Mouse (Mus musculus): ENCODE data around the gene Fndc3b. TPM values are rescaled to one million over a fixed set of nuclear protein-coding genes. Genes with fewer than 3 reads are reported as not detected.
A peak's percentile ranks its signal among the peaks of the same experiment; 100 is the strongest.

Fndc3b gene
- polyA plus RNA-seq, 1 experiment: 5.0 TPM

DNA sequence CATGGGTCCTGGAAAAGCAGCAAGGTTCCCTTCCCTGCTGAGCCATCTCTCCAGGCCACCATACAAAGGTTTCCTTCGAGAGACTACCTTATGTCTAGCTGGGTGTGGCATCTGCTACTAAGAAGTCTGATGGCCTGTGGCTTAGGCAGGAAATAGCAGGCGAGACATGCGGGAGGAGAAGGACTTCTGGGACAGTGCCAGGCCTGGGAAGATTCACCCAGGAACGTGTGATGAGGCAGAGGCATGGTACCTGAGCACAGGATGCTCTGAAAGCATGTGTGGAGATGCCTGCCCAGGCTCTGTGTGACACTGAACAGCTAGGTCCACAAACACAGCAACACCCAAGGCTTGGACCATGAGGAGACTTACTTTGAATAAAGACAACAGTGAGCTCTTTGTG lies 98.1 kb downstream of the Fndc3b start:
- H3K36me3 ChIP-seq (ENCODE audit: control insufficient read depth, insufficient read depth, low read length): no peaks in the 10 kb centered on the region
- no peak overlapping the region for H3K27ac ChIP-seq (ENCODE audit: control insufficient read depth, insufficient read depth, low read depth, low read length)
- H3K4me3 ChIP-seq (ENCODE audit: control insufficient read depth, low read depth, low read length): no peak overlapping the region
- TF ChIP-seq POLR2A (IDR thresholded peaks at IDR 0.05; ENCODE audit: control insufficient read depth, low read depth, low read length) (no peak), CTCF (IDR thresholded peaks at IDR 0.05; ENCODE audit: control insufficient read depth, insufficient read depth, insufficient replicate concordance, low read depth, low read length) (no peak)
- H3K27me3 ChIP-seq (ENCODE audit: control insufficient read depth, insufficient read depth, low read length): no peaks in the 10 kb centered on the region
- H3K4me1 ChIP-seq (ENCODE audit: control insufficient read depth, insufficient read depth, low read length): no peaks in the 10 kb centered on the region; the same call in 1 of the 2 replicates

DNA sequence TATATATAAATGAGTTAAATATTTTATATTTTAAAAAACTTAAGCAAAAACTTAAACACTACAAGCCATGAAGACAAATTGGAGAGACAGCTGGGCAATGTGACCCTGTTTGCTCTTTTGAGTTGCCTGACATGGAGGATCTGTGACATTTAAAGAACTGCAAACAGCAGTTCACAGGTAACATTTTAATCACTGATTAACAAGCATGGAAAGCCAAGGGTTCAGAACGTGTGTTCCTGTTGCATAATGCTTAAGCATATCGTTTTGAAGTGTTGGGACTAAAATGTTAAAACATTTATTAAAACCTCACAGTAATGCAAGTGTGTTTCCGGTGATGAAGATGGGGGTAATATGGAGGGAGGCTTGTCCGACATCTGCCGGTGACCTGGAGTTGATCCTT lies 99.1 kb downstream of the Fndc3b start:
- Histone ChIP-seq H3K27ac (ENCODE audit: control insufficient read depth, insufficient read depth, low read depth, low read length) (no peak overlapping the region), H3K27me3 (ENCODE audit: control insufficient read depth, insufficient read depth, low read length) (no peaks in the 10 kb centered on the region), H3K4me1 (ENCODE audit: control insufficient read depth, insufficient read depth, low read length) (0 out of 2 replicates have a peak, but pooled peaks cover 2% of the 10 kb centered on the region), H3K36me3 (ENCODE audit: control insufficient read depth, insufficient read depth, low read length) (no peaks in the 10 kb centered on the region), H3K4me3 (ENCODE audit: control insufficient read depth, low read depth, low read length) (no peak overlapping the region)
- TF ChIP-seq POLR2A (IDR thresholded peaks at IDR 0.05; ENCODE audit: control insufficient read depth, low read depth, low read length) (no peak), CTCF (IDR thresholded peaks at IDR 0.05; ENCODE audit: control insufficient read depth, insufficient read depth, insufficient replicate concordance, low read depth, low read length) (no peak)

DNA sequence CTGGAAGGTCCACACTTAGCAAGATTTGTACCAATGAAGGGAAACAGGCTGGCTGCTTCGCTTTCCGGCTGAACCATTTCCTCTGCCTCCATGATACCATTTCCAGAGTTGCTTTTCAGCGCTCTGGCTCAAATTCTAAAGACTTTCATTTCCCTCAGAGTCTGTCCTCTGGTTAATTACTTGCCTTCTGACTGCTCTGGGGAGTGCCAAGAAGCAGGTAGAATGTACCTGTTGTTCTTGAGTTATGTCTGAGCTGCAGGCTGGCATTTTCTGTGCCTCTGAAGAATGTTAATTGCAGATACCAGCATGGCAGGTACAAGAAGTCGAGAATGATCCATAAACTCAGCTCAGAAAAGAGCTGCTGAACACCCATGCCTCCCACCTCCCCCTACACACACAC lies 100.6 kb downstream of the Fndc3b start:
- H3K4me3 ChIP-seq (ENCODE audit: control insufficient read depth, low read depth, low read length): no peak overlapping the region
- no peak overlapping the region for H3K27ac ChIP-seq (ENCODE audit: control insufficient read depth, insufficient read depth, low read depth, low read length)
- no peaks in the 10 kb centered on the region for H3K36me3 ChIP-seq (ENCODE audit: control insufficient read depth, insufficient read depth, low read length)
- no peaks in the 10 kb centered on the region for H3K27me3 ChIP-seq (ENCODE audit: control insufficient read depth, insufficient read depth, low read length)
- peaks cover 5% of the 10 kb centered on the region; the same call in 1 of the 2 replicates for H3K4me1 ChIP-seq (ENCODE audit: control insufficient read depth, insufficient read depth, low read length)
- TF ChIP-seq CTCF (IDR thresholded peaks at IDR 0.05; ENCODE audit: control insufficient read depth, insufficient read depth, insufficient replicate concordance, low read depth, low read length) (no peak), POLR2A (IDR thresholded peaks at IDR 0.05; ENCODE audit: control insufficient read depth, low read depth, low read length) (no peak)

DNA sequence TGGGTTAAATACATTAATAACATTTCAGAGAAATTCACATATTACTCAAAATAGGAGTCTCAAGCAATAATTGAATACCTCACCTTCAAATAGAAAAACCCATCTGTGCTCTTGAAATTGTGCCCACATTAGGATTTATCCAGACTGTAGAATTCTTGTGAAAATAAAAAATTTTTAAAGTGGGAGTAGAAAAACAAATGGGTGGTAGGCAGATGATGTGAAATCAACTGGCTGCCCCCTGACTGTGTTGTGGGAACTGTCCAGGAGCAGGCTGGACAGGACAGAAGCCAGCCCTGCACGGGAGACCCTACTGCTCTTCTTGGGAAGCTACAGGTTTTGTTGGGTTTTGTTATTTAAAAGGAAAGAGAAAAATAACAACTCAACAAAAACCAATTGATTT lies 101.0 kb downstream of the Fndc3b start:
- Histone ChIP-seq H3K4me1 (ENCODE audit: control insufficient read depth, insufficient read depth, low read length) (peaks cover 5% of the 10 kb centered on the region; the same call in 1 of the 2 replicates), H3K4me3 (ENCODE audit: control insufficient read depth, low read depth, low read length) (no peak overlapping the region), H3K36me3 (ENCODE audit: control insufficient read depth, insufficient read depth, low read length) (no peaks in the 10 kb centered on the region), H3K27me3 (ENCODE audit: control insufficient read depth, insufficient read depth, low read length) (no peaks in the 10 kb centered on the region), H3K27ac (ENCODE audit: control insufficient read depth, insufficient read depth, low read depth, low read length) (no peak overlapping the region)
- TF ChIP-seq POLR2A (IDR thresholded peaks at IDR 0.05; ENCODE audit: control insufficient read depth, low read depth, low read length): no peak
- TF ChIP-seq CTCF (IDR thresholded peaks at IDR 0.05; ENCODE audit: control insufficient read depth, insufficient read depth, insufficient replicate concordance, low read depth, low read length): no peak

DNA sequence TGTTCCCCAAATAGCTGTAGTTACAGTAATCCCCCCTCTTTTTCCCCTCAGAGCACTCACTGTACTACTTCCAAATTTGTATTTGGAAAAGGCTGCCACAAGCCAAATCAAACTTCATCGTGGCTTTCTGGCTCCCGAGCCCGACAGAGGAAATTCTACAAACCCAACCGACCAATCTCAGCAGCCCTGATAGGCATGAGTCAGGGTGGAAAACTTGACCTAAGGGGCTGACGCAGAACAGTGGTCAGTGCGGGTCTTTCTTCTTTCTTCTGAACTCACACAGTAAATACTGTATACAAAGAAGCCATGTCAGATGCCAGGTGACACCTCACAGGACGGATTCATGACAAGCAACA lies 103.3 kb downstream of the Fndc3b start:
- peaks cover 5% of the 10 kb centered on the region; the same call in 1 of the 2 replicates for H3K4me1 ChIP-seq (ENCODE audit: control insufficient read depth, insufficient read depth, low read length)
- no peaks in the 10 kb centered on the region for H3K27me3 ChIP-seq (ENCODE audit: control insufficient read depth, insufficient read depth, low read length)
- no peak overlapping the region for H3K4me3 ChIP-seq (ENCODE audit: control insufficient read depth, low read depth, low read length)
- no peaks in the 10 kb centered on the region for H3K36me3 ChIP-seq (ENCODE audit: control insufficient read depth, insufficient read depth, low read length)
- no peak for TF ChIP-seq CTCF (IDR thresholded peaks at IDR 0.05; ENCODE audit: control insufficient read depth, insufficient read depth, insufficient replicate concordance, low read depth, low read length)
- TF ChIP-seq POLR2A (IDR thresholded peaks at IDR 0.05; ENCODE audit: control insufficient read depth, low read depth, low read length): no peak
- peak overlapping the region; percentile 57; the same call in 1 of the 2 replicates for H3K27ac ChIP-seq (ENCODE audit: control insufficient read depth, insufficient read depth, low read depth, low read length)

DNA sequence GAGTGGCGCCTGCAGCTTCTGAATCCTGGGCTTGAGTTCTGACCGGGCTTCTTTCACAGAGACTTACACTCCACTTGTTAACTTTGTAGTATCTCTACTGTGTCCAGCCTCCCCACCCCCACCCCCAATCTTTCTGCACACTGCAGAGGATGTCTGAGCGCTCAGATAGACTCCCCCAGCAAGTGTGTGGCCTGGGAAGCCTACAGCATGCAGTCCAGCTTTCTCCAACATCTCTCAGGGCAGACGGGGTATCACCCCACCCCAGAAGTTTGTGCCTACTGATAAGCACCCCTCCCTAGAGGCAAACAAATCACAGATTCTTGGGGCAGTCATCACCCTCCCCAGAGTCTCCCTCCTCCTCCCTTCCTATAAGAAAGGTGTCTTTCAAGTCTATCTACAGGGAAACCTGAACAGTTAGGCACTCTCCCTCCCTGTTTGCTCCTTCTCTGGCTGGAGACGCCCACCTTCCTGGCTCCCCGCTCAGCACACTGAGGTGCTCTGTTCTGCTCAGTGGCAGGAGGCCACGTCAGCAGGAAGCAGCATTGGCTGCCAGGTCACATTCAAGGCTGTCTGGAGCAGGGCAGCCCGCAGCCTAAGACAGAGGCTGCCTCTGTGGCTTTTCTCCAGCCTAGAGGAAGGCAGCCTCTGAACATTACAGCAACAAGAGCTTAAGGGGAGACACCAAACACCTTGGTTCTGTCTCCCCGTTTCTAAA lies 103.9 kb downstream of the Fndc3b start:
- Histone ChIP-seq H3K4me1 (ENCODE audit: control insufficient read depth, insufficient read depth, low read length) (peaks cover 5% of the 10 kb centered on the region; the same call in 1 of the 2 replicates), H3K27ac (ENCODE audit: control insufficient read depth, insufficient read depth, low read depth, low read length) (peak overlapping the region; percentile 57), H3K27me3 (ENCODE audit: control insufficient read depth, insufficient read depth, low read length) (no peaks in the 10 kb centered on the region)

DNA sequence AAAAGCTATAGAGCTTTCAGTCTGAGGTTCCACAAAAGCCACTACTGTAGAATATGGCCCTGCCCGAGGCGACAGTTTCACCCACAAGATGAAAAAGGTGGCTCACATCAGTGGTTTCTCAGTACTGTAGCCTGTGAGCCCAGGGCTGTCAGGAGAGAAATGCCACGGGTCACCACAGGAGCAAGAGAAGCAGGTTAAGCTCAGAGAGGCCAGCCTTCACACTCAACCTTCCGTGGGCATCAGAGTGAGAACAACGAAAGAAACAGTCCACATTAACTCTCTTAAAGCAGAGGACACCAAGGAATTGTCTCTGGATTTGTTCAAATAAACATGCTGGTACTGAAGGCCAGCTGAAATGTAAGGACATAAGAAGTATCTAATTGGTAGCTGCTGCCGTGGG lies 104.5 kb downstream of the Fndc3b start:
- Histone ChIP-seq H3K27me3 (ENCODE audit: control insufficient read depth, insufficient read depth, low read length) (no peaks in the 10 kb centered on the region), H3K4me1 (ENCODE audit: control insufficient read depth, insufficient read depth, low read length) (peaks cover 5% of the 10 kb centered on the region; the same call in 1 of the 2 replicates), H3K4me3 (ENCODE audit: control insufficient read depth, low read depth, low read length) (no peak overlapping the region), H3K36me3 (ENCODE audit: control insufficient read depth, insufficient read depth, low read length) (no peaks in the 10 kb centered on the region), H3K27ac (ENCODE audit: control insufficient read depth, insufficient read depth, low read depth, low read length) (peak overlapping the region; percentile 49; the same call in 1 of the 2 replicates)
- TF ChIP-seq CTCF (IDR thresholded peaks at IDR 0.05; ENCODE audit: control insufficient read depth, insufficient read depth, insufficient replicate concordance, low read depth, low read length) (no peak), POLR2A (IDR thresholded peaks at IDR 0.05; ENCODE audit: control insufficient read depth, low read depth, low read length) (no peak)

More for the DNA sequence above, 103.9 kb downstream of the Fndc3b start:
- no peaks in the 10 kb centered on the region for H3K36me3 ChIP-seq (ENCODE audit: control insufficient read depth, insufficient read depth, low read length)
- no peak for TF ChIP-seq CTCF (IDR thresholded peaks at IDR 0.05; ENCODE audit: control insufficient read depth, insufficient read depth, insufficient replicate concordance, low read depth, low read length)
- no peak; the same call in 1 of the 2 replicates for TF ChIP-seq POLR2A (IDR thresholded peaks at IDR 0.05; ENCODE audit: control insufficient read depth, low read depth, low read length)
- H3K4me3 ChIP-seq (ENCODE audit: control insufficient read depth, low read depth, low read length): no peak overlapping the region
